Mouse (Mus musculus): ENCODE data around the gene Tk1.
A peak's percentile ranks its signal among the peaks of the same experiment; 100 is the strongest.

DNA sequence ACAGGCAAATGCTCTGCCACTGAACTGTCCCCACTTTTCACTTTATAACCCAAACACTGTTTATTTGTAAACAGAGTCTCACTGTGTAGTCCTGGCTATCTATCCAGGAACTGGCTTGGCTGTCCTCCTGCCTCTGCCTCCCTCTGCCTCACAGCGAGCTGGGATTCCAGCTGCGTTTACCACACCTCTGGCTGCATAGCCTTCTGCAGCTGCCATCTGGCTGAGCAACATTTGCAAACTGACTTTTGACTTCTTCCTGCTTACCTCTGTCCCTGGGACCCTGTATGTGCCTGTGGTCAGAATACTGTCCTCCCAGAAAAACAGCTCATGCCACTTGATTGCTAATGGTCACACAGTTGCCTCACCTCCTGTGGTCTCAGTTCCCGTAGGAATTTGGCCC, 1.5 kb upstream of the Tk1 start:
- TF ChIP-seq CTCF (IDR thresholded peaks at IDR 0.05; ENCODE audit: control insufficient read depth, insufficient read depth, insufficient read length): no peak
- no peak for TF ChIP-seq USF1 (IDR thresholded peaks at IDR 0.05; ENCODE audit: low read depth)
- TF ChIP-seq MAX (IDR thresholded peaks at IDR 0.05): no peak
- TF ChIP-seq MYOD1 (IDR thresholded peaks at IDR 0.05; ENCODE audit: control insufficient read depth, insufficient read length, low read depth): peak; percentile 51
- no peak for TF ChIP-seq MYOG (IDR thresholded peaks at IDR 0.05; ENCODE audit: control insufficient read depth, extremely low read depth, insufficient read length)
- TF ChIP-seq CEBPB (IDR thresholded peaks at IDR 0.05; ENCODE audit: low read depth): peak; percentile 49
